Mouse (Mus musculus) embryonic facial prominence, embryonic 13.5 days (tissue): ENCODE data around the gene Nedd8. TPM values are rescaled to one million over a fixed set of nuclear protein-coding genes. Genes with fewer than 3 reads are reported as not detected.
A peak's percentile ranks its signal among the peaks of the same experiment; 100 is the strongest.

ENCODE experiments used
- ATAC-seq: fragments of 200-750 bp; cut with Nextera tagmentation; 2 replicates; pipeline ENCODE4 v1.8.0; 2017; ENCODE audit warnings: low read depth; ENCODE audit not compliant: insufficient number of reproducible peaks, insufficient read depth, low FRiP score, low TSS enrichment
- H3K27ac ChIP-seq: fragments of 300-500 bp; sonication (generic); 2 replicates; pipeline ENCODE4 v1.5.1; 2015; ENCODE audit warnings: moderate library complexity, mild to moderate bottlenecking, inconsistent platforms
- H3K27me3 ChIP-seq: fragments of 300-500 bp; sonication (generic); 2 replicates; pipeline ENCODE4 v1.6.1; 2015; ENCODE audit warnings: mild to moderate bottlenecking, inconsistent platforms
- H3K36me3 ChIP-seq: fragments of 300-500 bp; sonication (generic); 2 replicates; pipeline ENCODE4 v1.6.1; 2015; ENCODE audit warnings: mild to moderate bottlenecking, inconsistent platforms
- H3K4me1 ChIP-seq: fragments of 300-500 bp; sonication (generic); 2 replicates; pipeline ENCODE4 v1.6.1; 2015; ENCODE audit warnings: inconsistent platforms
- H3K4me2 ChIP-seq: fragments of 300-500 bp; sonication (generic); 2 replicates; pipeline ENCODE4 v1.6.1; 2015; ENCODE audit warnings: moderate library complexity, mild to moderate bottlenecking, inconsistent platforms
- H3K4me3 ChIP-seq: fragments of 300-500 bp; sonication (generic); 2 replicates; pipeline ENCODE4 v1.5.1; 2015; ENCODE audit warnings: mild to moderate bottlenecking, inconsistent platforms
- H3K9ac ChIP-seq: fragments of 300-500 bp; sonication (generic); 2 replicates; pipeline ENCODE4 v1.6.1; 2015; ENCODE audit warnings: mild to moderate bottlenecking, inconsistent platforms
- H3K9me3 ChIP-seq: fragments of 300-500 bp; sonication (generic); 2 replicates; pipeline ENCODE4 v1.6.1; 2016; ENCODE audit warnings: inconsistent platforms
- WGBS: fragments of 180-500 bp; shearing (Covaris S2); methylation state at CpG from one replicate; pipeline ENCODE4 v1.1.7; 2015; ENCODE audit warnings: mixed read lengths; 5-methylcytosine and 5-hydroxymethylcytosine counted together
- polyA plus RNA-seq: library from polyadenylated mRNA; unstranded; fragments of >200 nt; fragmentation: Nextera tagmentation; extraction: Ambion mirVana; gene quantifications from 2 replicates; pipeline ENCODE4 v1.2.1, GENCODE M21; 2015

Gene Nedd8
- polyA plus RNA-seq: 665 and 670 TPM in 2 replicates

DNA sequence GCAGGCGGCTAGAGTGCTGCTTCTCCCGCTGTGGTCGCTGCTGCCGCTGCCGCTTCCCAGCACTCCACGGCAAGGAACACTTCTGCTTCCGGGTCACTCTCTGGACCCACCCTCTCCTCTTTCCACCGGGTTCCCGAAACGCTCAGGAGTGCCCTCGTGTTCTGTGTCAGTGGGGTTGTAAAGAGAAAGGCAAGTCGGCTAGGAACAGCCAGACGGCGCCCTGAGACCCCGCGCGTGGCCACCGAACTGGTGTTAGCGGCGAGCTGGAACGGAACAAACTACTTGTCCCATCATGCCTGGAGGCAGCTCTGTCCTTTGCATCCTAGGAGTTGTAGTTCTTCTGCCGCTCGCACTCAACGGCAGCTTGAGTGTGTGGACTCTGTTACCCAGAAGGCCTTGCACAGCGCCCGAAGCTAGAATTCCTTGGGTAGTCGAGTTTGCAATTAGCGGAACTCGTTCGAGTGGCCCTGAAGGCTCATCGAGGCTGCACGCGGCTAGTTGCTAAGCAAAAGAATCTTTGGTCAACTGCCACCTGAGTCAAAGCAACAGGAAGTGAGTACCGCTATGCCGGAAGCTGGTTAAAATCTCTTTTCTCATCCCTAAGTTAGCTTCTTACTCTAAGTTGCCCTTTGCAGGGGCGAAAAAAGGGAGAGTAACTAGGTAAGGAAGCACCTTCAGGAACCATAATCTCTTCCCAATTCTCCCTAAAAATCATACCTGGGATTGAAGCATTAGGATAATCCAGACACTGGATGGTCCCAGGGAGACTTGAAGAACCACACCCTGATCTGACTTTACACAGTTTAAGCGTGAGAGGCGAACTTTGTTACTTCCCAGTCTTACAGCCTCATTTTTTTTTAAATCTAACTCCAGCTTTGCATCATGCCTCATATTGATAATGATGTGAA, at the start of gene Nedd8, which contains the start of gene Gmpr2:
Nedd8 (minus strand) TSS at position 292 of the 908 bp plus-strand sequence.
Gmpr2 (plus strand) TSS at position 109 of the 908 bp plus-strand sequence.
- under 1% methylated on average over 38 of the region's 38 CpGs for WGBS
- Histone ChIP-seq H3K9ac (peak within 1 kb of the TSS; percentile 87), H3K36me3 (peaks cover 35% of the 10 kb centered on the region)

GRCm38 (mm10) chr14:55721076-55721475, 49.2 kb upstream of the Nedd8 start:
- no peak for ATAC-seq
- Histone ChIP-seq H3K9me3 (no peaks in the 10 kb centered on the region), H3K4me1 (peaks cover 9% of the 10 kb centered on the region), H3K4me3 (peak overlapping the region; percentile 84), H3K27me3 (no peaks in the 10 kb centered on the region), H3K4me2 (peak overlapping the region; percentile 74), H3K36me3 (peaks cover 35% of the 10 kb centered on the region), H3K27ac (peak overlapping the region; percentile 71; the same call in 1 of the 2 replicates), H3K9ac (peak overlapping the region; percentile 79)
- WGBS: 78% methylated on average over 6 of the region's 6 CpGs

More for the DNA sequence above, at the start of gene Nedd8, which contains the start of gene Gmpr2:
- Histone ChIP-seq H3K4me2 (peak within 1 kb of the TSS; percentile 88), H3K9me3 (no peaks in the 10 kb centered on the region), H3K27ac (peak within 1 kb of the TSS; percentile 92), H3K4me1 (peaks cover 15% of the 10 kb centered on the region), H3K27me3 (no peaks in the 10 kb centered on the region), H3K4me3 (peak within 1 kb of the TSS; percentile 75)
- peak; percentile 95 for ATAC-seq

GRCm38 (mm10) chr14:55720666-55721065, 48.7 kb upstream of the Nedd8 start:
- Histone ChIP-seq H3K27me3 (no peaks in the 10 kb centered on the region), H3K4me2 (peak overlapping the region; percentile 74; the same call in 1 of the 2 replicates), H3K9ac (0 out of 2 replicates have a peak overlapping the region, but pooled peaks have one; percentile 37), H3K27ac (no peak overlapping the region), H3K9me3 (no peaks in the 10 kb centered on the region), H3K4me1 (peaks cover 9% of the 10 kb centered on the region), H3K4me3 (no peak overlapping the region), H3K36me3 (peaks cover 35% of the 10 kb centered on the region)
- WGBS: 88% methylated on average over 12 of the region's 12 CpGs
- no peak for ATAC-seq

- Histone ChIP-seq H3K27me3 (no peaks in the 10 kb centered on the region), H3K9ac (no peak overlapping the region), H3K4me2 (no peak overlapping the region), H3K4me3 (no peak overlapping the region), H3K36me3 (peaks cover 35% of the 10 kb centered on the region), H3K27ac (no peak overlapping the region), H3K9me3 (no peaks in the 10 kb centered on the region), H3K4me1 (peaks cover 14% of the 10 kb centered on the region)
- no peak for ATAC-seq
- 87% methylated on average over 6 of the region's 6 CpGs for WGBS
These were observed 47.8 kb upstream of the Nedd8 start for GRCm38 (mm10) chr14:55719737-55720136.

DNA sequence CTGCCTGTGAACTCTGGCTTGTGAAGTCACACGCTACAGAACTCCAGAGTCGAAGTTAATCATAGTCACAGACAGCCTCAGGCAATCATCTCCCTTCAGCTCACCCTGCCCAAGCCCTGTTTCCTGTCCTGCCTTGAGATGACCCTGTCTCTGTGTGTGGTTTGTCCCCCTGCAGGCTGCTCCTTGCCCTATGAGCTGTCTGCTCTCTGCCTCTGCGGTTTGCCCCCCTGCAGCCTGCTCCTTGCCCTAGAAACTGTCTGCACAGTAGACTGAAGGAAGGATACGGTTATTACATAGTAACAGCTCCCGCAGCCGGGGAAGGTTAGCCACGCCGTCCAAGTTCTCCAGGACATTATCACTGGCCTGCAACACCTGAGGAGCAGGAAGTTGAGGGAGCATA, 45.0 kb upstream of the Nedd8 start:
- H3K9ac ChIP-seq: no peak overlapping the region
- ATAC-seq: no peak
- H3K36me3 ChIP-seq: peaks cover 35% of the 10 kb centered on the region
- peaks cover 30% of the 10 kb centered on the region for H3K4me1 ChIP-seq
- WGBS: 46% methylated on average over 8 of the region's 8 CpGs
- no peak overlapping the region for H3K4me2 ChIP-seq
- H3K27me3 ChIP-seq: peaks cover 24% of the 10 kb centered on the region
- H3K4me3 ChIP-seq: no peak overlapping the region
- H3K9me3 ChIP-seq: no peaks in the 10 kb centered on the region
- no peak overlapping the region for H3K27ac ChIP-seq

- Histone ChIP-seq H3K36me3 (peaks cover 35% of the 10 kb centered on the region), H3K9ac (no peak overlapping the region), H3K4me1 (peaks cover 27% of the 10 kb centered on the region), H3K4me3 (no peak overlapping the region), H3K27me3 (peaks cover 27% of the 10 kb centered on the region), H3K27ac (no peak overlapping the region), H3K4me2 (no peak overlapping the region), H3K9me3 (no peaks in the 10 kb centered on the region)
- no peak for ATAC-seq
- WGBS: 92% methylated on average over 6 of the region's 6 CpGs
These were observed 44.3 kb upstream of the Nedd8 start for GRCm38 (mm10) chr14:55716271-55716670.

DNA sequence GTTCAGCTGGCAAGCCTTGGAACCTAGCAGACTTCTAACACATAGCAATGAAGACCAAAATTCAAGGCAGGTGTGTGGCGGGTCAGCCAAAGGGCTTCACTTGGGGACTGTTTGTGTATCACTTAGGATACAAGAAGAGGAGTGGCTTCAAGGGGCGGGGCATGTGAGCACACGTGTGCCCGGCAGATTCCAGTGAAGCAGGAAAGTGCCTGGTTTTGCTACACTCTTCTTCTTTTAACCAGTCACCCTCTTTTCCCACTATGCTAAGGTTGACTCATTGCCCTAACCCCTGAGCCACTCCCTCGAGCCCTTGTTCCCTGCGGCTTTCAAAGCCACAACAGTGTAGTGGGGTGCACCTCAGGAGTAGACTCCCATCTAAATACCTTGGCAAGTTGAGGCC, 43.0 kb upstream of the Nedd8 start:
- Histone ChIP-seq H3K27me3 (peaks cover 27% of the 10 kb centered on the region), H3K9ac (no peak overlapping the region), H3K36me3 (peaks cover 35% of the 10 kb centered on the region), H3K27ac (no peak overlapping the region), H3K9me3 (no peaks in the 10 kb centered on the region), H3K4me3 (no peak overlapping the region), H3K4me1 (peaks cover 20% of the 10 kb centered on the region), H3K4me2 (no peak overlapping the region)
- no peak for ATAC-seq
- 23% methylated on average over 6 of the region's 6 CpGs for WGBS

DNA sequence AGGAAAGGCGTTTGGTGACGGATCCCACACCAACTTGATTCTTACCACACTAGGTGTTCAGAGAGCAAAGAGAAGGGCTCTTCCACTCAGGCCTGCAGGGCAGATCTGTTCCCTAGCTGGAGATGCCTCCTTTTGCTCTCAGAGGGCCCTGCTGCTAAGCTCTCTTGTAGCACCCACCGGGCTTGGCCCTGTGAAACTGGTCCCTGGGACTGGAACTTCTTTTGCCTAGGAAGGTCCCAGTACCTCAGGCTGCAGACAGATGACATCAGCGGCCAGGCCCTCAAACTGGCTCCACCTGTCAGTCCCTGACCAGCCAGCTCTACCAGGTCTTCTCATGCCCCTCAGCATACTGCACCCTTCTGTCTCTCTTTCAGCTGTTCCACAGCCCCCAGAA, 41.8 kb upstream of the Nedd8 start, which contains the start of gene Tgm1:
Tgm1 (minus strand) TSS at position 198 of the 394 bp plus-strand sequence.
- WGBS: 22% methylated on average over 4 of the region's 4 CpGs
- Histone ChIP-seq H3K4me1 (peaks cover 20% of the 10 kb centered on the region), H3K27me3 (peaks cover 27% of the 10 kb centered on the region), H3K4me3 (peak within 1 kb of the TSS; percentile 27), H3K4me2 (peak within 1 kb of the TSS; percentile 50), H3K36me3 (peaks cover 24% of the 10 kb centered on the region), H3K9ac (peak within 1 kb of the TSS; percentile 59), H3K27ac (peak within 1 kb of the TSS; percentile 11; the same call in 1 of the 2 replicates), H3K9me3 (no peaks in the 10 kb centered on the region)
- ATAC-seq: no peak

DNA sequence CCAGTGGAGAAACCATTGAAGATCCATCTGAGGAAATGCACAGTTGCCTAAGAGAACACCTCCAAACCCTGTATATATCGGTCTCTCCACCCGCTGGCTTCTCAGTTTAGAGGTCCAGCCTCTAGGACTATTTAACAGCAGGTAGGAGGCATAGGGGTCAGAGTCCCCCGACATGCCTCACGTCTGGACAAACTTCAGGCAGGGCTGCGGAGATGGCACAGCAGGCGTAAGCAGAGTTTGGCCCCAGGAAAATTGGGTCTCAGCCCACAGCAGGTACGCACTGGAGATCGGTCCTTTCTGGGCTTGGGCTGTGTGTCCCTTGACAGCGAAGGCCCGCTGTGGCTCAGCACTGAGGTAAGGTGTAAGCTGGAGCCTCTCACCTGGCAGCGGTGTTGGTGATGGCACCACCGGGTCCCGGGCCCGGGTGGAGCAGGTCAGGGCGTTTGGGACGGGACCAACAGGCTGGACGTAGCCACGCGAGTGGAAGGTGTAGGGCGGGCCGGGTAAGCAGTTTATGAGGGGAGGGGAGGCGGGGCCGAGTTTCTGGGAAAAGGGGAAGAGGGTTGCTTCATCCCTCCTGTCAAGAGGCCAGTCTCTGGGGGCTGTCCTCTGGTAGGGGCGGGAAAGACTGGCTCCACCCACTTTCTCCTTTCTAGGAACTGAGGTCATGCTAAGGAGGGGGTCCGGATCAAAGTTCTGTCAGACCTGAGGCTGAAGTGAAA, 41.2 kb upstream of the Nedd8 start:
- H3K9me3 ChIP-seq: no peaks in the 10 kb centered on the region
- no peak overlapping the region; the same call in 1 of the 2 replicates for H3K27ac ChIP-seq
- peaks cover 18% of the 10 kb centered on the region for H3K36me3 ChIP-seq
- peak overlapping the region; percentile 50 for H3K4me2 ChIP-seq
- WGBS: 15% methylated on average over 25 of the region's 25 CpGs
- peaks cover 27% of the 10 kb centered on the region for H3K27me3 ChIP-seq
- H3K9ac ChIP-seq: peak overlapping the region; percentile 59
- no peak for ATAC-seq
- peak overlapping the region; percentile 27 for H3K4me3 ChIP-seq
- H3K4me1 ChIP-seq: peaks cover 20% of the 10 kb centered on the region

DNA sequence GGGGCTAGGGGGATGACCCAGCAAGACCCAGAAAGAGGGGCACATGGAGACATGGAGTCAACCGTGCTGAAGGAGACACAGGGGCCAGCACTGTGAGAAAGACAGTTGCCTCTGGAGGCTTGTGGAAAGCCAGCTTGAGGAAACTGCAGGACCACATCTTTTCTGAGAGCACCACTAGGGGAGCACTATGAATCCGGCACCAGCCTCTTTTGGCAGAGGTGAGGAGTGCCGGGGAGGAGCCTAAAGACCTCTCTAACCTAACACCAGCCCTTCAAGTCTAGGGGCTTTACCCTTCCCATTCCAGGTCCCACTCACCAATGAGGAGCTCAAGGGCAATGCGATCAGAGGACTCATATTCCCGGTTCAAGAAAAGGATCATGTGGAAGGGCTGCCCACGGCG, 39.9 kb upstream of the Nedd8 start:
- H3K4me2 ChIP-seq: no peak overlapping the region
- no peak overlapping the region for H3K9ac ChIP-seq
- no peak for ATAC-seq

DNA sequence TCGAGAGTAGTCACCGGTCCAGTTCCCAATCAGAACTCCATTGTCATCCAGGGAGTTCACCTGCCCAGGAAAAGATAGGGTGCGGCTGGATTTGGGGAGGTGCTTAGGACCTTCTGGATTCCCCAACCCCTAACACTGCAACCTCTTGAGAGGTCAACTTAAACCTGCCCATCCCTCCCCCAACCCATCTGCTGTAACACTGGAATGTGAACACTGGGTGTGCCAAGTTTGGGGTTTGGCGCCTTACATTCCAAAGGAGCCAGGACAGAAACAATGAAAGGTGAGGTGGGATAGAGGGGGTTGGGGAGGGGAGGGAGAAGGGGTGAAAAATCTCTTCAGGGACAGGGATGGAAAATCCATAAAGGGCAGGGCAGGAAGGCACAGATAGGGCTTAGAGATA, 37.6 kb upstream of the Nedd8 start:
- no peak for ATAC-seq
- peaks cover 14% of the 10 kb centered on the region for H3K4me1 ChIP-seq
- 83% methylated on average over 4 of the region's 4 CpGs for WGBS
- no peak overlapping the region for H3K4me2 ChIP-seq
- H3K36me3 ChIP-seq: no peaks in the 10 kb centered on the region
- H3K27ac ChIP-seq: no peak overlapping the region
- peaks cover 27% of the 10 kb centered on the region for H3K27me3 ChIP-seq
- H3K9ac ChIP-seq: no peak overlapping the region
- no peak overlapping the region for H3K4me3 ChIP-seq
- no peaks in the 10 kb centered on the region for H3K9me3 ChIP-seq

More for the DNA sequence above, 39.9 kb upstream of the Nedd8 start:
- Histone ChIP-seq H3K4me3 (no peak overlapping the region), H3K36me3 (peaks cover 7% of the 10 kb centered on the region; the same call in 1 of the 2 replicates), H3K9me3 (no peaks in the 10 kb centered on the region), H3K4me1 (peaks cover 20% of the 10 kb centered on the region), H3K27me3 (peaks cover 27% of the 10 kb centered on the region), H3K27ac (no peak overlapping the region)
- WGBS: 85% methylated on average over 7 of the region's 7 CpGs
